Mouse (Mus musculus) layer of hippocampus, adult 2 months (tissue): Measurements from ENCODE around the gene Sparc. TPM values are rescaled to one million over a fixed set of nuclear protein-coding genes. Genes with fewer than 3 reads are reported as not detected.
A peak's percentile ranks its signal among the peaks of the same experiment; 100 is the strongest.

Experiments
- DNase-seq, 2 experiments: peaks; one replicate each; pipeline ENCODE4 v3.0.0; 2022; ENCODE audit warnings: low spot score in 2 of 2
- H3K27ac ChIP-seq: fragments of 200-600 bp; 2 replicates; pipeline ENCODE4 v1.8.1; 2022
- H3K4me3 ChIP-seq: fragments of 200-600 bp; 2 replicates; pipeline ENCODE4 v1.8.1; 2022; ENCODE audit warnings: mild to moderate bottlenecking
- CTCF ChIP-seq: fragments of 200-600 bp; conservative IDR thresholded peaks from 2 replicates; pipeline ENCODE4 v1.8.1; 2022; ENCODE audit warnings: antibody characterized with exemption, mild to moderate bottlenecking, moderate library complexity
- total RNA-seq, 2 experiments: library from RNA; stranded (reverse); gene quantifications; 2 replicates each; pipeline ENCODE4 v1.2.3; 2021

The Sparc gene
- total RNA-seq, 2 experiments from 2014 or later: 274 to 288 TPM

- H3K4me3 ChIP-seq: no peak overlapping the region
- peak overlapping the region; percentile 10; the same call in 1 of the 2 replicates for H3K27ac ChIP-seq
- no peak for DNase-seq
- no peak for TF ChIP-seq CTCF
These were observed 54.4 kb downstream of the Sparc start for GRCm38 (mm10) chr11:55368388-55369092.

DNA sequence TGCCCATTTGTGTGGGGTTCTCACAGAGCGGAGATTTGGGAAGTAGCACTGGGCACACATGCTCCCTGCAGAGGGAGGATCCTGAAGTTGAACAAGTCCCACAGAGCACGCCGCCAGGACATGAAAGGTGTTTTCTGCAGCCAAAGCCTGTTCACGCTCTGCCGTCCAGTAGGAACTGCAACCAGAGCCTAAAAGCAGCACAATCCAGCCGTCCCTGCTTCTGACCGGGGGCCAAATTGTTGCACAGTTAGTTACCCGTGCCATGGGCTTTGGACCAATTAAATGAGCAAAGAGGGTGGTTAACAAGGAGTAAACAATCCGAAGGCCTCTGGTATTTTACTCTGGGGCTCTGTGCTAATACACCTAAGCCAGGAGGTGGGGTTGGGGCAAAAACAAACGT is 55.2 kb downstream of the Sparc start:
- no peak for TF ChIP-seq CTCF
- no peak overlapping the region for H3K27ac ChIP-seq
- no peak overlapping the region for H3K4me3 ChIP-seq
- no peak for DNase-seq

- Histone ChIP-seq H3K27ac (no peak overlapping the region), H3K4me3 (no peak overlapping the region)
- DNase-seq: no peak
- TF ChIP-seq CTCF: no peak
These were observed 57.1 kb downstream of the Sparc start for GRCm38 (mm10) chr11:55365840-55366239.

DNA sequence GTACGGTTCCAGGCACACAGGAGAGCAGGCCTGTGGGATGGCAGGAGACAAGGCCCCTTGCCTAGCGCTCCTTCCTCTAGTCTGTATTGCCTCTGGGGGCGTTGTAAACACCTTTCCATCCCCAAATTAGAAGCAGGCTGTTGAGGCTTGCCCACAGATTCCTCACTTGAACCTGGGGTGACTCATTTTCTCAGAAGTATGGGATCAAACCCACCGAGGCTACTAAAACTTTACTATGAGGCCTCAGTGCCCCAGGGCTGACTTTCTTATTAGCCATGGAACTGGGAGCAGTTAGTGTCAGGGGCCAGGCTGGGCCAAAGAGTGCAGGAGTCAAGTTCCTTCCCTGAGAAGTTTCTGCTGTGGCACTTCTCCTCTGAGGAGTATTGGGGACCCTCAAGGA is 57.7 kb downstream of the Sparc start:
- Histone ChIP-seq H3K27ac (no peak overlapping the region), H3K4me3 (no peak overlapping the region)
- TF ChIP-seq CTCF: no peak
- no peak for DNase-seq

DNA sequence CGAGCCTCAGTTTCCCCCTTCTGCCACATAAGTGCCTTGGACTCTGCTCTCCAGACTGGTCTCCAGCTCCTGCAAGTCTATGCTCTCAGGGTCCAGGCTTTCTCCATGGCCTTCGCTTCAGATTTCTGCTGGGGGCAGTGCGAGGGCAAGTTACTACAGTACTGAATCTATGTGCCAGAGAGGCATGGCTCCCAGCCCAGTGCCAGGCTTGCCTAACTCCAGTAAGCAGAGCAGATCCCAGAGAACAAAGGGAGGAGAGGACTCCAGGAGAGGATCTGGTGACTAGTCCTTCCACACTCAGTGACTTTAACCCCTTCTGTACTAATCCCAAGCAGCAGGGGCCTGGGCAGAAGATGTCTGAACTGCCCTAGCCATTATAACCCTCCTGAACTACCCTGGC is 58.3 kb downstream of the Sparc start:
- TF ChIP-seq CTCF: no peak
- Histone ChIP-seq H3K27ac (no peak overlapping the region), H3K4me3 (no peak overlapping the region)
- no peak for DNase-seq

DNA sequence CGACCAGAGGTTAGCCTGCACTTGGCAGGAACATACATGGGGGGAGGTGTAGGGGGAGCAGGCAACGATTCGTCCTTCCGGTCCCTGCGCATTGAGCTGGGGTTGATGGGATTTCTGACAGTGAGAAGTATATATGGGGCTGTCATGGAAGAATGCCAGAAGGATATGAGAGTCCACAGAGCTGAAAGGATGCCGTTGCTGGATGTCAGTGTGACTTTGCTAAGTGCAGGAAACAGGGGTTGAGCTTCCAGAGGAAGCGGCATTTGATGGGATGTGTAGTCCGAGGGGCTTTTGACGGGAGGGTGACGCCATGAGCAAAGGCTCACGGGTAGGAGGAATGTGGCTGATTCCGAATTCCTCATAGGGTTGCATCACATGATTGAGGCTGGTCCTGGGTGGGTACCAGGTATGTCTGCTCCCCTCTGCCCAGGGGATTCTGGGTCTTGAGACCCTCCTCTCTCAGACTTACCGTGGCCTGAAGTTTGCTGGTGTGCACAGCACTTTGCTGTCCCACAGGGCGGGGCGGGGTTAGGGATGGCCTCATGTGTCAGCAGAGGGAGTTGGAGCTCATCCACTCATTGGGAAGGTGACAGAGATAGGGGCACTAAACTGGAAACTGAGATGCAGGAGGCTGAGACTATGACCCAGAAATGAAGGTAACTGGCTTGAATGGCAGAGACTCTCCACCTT is 64.7 kb downstream of the Sparc start:
- TF ChIP-seq CTCF: no peak
- H3K27ac ChIP-seq: no peak overlapping the region
- no peak overlapping the region for H3K4me3 ChIP-seq
- no peak for DNase-seq

- DNase-seq: no peak
- TF ChIP-seq CTCF: no peak
- H3K27ac ChIP-seq: no peak overlapping the region
These were observed 66.1 kb downstream of the Sparc start for GRCm38 (mm10) chr11:55356846-55357245.

More at GRCm38 (mm10) chr11:55356846-55357245, 66.1 kb downstream of the Sparc start:
- no peak overlapping the region for H3K4me3 ChIP-seq

Other genes starting within 250 kb of the Sparc start
- gene Slc36a2, start 238.1 kb downstream of the Sparc start, total RNA-seq: under 1 TPM in 1 of 2 experiments, not detected in 1; 0.33 TPM
- 10 to 100 TPM; 52.1 to 55.3 TPM for gene Slc36a1, start 218.8 kb downstream of the Sparc start, total RNA-seq
- under 1 TPM; 0.25 to 0.61 TPM for gene Fat2, start 86.6 kb downstream of the Sparc start, total RNA-seq
- 10 to 100 TPM; 88.4 to 92.4 TPM for gene Atox1, start 38.1 kb upstream of the Sparc start, total RNA-seq
- gene G3bp1, start 46.5 kb upstream of the Sparc start, total RNA-seq: 10 to 100 TPM; 36.4 TPM
- under 1 TPM in 1 of 2 experiments, not detected in 1; 0.29 TPM for gene Glra1, start 185.0 kb upstream of the Sparc start, total RNA-seq